Mouse (Mus musculus) right cerebral cortex, adult 2 months (tissue): Measurements from ENCODE around the gene Naa80.
A peak's percentile ranks its signal among the peaks of the same experiment; 100 is the strongest.
"Not testable (repeated sequence)": the region's sequence is repeated elsewhere in the genome, so short reads cannot be mapped to it uniquely, and the experiment has no call there.

Source experiments
- DNase-seq, 2 experiments: peaks; one replicate each; pipeline ENCODE4 v3.0.0; 2021 to 2022; ENCODE audit warnings: low spot score in 2 of 2

Naa80 gene

DNA sequence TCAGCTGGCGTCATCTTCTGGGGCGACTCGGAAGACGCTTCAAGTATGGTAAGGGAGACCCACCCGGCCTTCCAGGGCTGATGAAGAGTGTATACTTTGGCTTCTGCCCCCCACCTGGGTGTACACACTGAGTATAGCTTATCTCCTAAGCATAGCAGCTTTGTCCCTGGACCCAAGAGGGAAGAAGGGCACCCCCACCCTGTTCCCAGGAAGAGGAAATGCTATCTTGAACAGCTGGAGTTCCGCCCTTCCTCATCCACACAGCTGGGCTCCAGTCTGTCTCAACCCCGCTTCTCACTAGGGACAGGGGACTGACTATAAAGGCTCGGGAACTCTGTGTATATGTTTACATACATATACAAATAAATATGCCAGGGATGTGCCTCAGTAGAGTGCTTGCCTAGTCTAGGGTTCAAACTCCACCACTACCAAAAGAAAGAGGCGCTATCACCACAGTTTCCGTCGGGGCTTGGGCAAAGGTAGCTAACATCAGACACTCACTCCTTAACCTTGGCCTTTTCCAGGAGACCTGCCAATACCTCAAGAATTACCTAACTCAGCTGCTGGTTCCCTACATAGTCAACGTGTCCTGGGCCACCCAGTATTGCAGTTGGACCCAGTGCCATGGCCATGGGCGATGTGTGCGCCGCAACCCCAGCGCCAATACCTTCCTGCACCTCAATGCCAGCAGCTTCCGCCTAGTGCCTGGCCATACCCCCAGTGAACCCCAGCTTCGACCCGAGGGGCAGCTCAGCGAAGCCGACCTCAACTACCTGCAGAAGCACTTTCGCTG lies 7.0 kb upstream of the Naa80 start:
- no peak for DNase-seq

DNA sequence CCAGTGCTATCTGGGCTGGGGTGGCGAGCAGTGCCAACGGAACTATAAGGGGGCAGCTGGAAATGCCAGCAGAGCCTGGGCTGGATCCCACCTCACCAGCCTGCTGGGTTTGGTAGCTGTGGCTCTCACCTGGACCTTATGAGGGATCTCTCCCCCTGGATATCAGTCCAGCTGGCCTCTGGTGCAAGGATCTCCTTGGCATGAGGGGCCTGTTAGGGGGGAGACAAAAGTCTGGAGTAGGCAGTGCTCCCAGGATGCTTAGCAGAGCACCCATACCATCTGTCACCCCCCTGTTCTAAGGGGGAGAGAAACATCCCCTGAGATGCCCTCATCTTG lies 6.4 kb upstream of the Naa80 start:
- DNase-seq = no peak

DNA sequence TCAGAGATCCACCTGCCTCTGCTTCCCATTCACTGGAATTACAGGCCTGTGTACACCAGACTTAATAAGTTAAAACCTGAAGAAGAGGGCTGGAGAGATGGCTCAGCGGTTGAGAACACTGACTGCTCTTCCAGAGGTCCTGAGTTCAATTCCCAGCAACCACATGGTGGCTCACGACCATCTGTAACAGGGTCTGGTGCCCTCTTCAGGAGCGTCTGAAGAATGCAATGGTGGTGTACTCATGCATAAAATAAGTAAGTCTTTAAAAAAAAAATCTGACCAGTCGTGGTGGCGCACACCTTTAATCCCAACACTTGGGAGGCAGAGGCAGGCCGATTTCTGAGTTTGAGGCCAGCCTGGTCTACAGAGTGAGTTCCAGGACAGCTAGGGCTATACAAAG lies 4.9 kb upstream of the Naa80 start:
- not testable (repeated sequence) for DNase-seq

DNA sequence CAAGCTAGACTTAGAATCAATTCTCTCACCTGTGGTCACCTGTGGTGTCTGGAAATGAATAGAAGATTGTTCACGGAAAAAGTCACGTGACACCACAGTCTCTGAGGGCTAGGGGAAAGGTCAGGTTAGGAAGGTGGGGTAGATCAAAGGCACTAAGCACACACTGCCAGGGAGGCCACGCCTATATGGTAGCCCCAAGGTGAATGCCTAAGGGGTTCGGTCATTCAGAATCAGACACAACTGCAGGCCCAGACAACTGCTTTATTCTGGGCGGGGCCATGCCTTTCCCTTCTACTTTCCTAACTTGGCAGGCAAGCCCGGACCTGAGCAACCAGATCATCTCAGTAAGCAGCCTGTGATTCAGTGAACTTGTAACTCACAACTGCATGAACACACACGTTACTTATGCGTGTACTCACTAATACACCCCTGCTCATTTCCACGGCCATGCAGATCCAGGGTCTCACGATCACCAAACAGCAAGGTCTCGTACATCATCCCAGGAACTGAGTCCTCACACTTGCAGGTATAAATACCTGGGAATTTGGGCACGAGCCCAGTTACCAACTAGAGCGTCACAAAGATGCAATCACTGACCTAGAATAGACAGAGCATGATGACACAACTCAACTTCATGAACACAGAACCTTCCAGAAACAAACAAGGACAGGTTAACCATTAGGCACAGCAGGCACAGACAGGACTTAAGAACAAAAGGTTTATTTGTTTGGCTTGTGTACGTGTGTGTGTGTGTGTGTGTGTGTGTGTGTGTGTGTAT lies 2.9 kb upstream of the Naa80 start:
- DNase-seq = no peak

DNA sequence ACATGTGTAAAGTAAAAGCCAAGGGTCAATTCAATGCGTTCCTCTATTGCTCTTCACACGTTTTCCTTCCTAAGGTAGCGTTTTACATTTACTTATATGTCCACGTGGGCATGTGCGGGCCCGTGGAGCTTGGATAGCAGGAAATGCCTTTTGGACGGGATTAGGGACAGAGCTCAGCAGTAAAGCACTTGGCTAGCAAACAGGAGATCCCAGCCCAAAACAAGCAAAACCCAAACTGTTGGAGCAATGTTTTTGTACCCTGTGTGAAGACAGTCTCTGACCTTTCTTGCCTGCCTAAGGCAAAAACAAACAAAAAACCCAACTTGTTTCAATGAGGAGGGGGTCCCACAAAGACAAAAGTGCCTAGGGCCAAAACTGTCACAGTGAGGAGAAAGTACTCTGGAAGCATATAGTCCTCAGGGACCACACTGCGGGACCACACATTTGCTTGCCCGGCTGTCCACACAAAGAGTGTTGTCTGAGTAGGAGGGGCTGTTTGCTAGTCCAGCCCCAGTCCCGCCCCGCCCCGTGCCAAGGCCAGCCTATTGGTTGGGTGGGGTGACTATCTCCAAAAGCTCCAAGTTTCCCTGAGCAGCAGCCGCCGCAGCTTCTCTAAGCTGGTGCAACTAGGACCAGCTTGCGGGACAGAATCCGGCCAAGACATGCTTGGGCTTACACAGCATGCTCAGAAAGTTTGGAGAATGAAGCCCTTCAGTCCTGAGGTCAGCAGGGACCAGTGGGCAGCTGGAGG lies 2.2 kb upstream of the Naa80 start, which contains the start of gene Hyal1:
TSS of gene Hyal1 (plus strand) at position 571 of the 751 bp plus-strand sequence.
- DNase-seq = no peak

DNA sequence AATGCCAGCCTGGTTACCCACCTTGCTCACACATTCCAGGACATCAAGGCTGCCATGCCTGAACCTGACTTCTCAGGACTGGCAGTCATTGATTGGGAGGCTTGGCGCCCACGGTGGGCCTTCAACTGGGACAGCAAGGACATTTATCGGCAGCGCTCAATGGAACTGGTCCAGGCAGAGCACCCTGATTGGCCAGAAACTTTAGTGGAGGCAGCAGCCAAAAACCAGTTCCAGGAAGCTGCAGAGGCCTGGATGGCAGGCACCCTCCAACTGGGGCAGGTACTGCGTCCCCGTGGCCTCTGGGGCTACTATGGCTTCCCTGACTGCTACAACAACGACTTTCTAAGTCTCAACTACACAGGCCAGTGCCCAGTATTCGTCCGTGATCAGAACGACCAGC lies 816 bp upstream of the Naa80 start:
- DNase-seq = no peak

DNA sequence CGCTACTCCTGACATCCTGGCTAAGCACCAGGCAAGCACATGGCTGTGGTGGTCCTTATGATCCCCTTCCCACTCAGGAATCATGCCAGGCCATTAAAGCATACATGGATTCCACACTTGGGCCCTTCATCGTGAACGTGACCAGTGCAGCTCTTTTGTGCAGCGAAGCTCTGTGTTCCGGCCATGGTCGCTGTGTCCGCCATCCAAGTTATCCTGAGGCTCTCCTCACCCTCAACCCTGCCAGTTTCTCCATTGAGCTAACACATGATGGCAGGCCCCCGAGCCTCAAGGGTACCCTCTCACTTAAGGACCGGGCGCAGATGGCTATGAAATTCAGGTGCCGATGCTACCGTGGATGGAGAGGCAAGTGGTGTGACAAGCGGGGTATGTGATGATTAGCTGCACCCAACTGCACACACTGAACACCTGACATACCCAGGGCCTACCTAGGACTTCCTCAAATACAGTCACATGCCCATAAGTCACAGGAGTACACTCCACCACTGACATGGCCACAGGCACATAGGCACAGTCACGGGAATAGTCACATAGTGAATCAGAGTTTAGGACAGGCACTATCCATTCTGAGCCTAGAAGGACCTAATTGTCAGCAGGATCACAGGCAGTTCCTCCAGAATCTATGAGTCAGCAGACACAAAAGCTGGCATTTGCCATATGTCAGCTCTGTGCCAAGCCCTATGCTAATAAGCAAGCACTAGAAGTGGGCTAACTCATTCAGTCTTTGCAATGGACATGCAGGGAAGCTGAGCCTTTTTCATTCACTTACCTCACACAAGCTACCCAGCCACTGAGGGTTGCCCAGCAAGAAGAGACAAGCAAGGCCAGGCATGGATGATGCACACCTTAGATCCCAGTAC lies 575 bp downstream of the Naa80 start:
- no peak for DNase-seq

DNA sequence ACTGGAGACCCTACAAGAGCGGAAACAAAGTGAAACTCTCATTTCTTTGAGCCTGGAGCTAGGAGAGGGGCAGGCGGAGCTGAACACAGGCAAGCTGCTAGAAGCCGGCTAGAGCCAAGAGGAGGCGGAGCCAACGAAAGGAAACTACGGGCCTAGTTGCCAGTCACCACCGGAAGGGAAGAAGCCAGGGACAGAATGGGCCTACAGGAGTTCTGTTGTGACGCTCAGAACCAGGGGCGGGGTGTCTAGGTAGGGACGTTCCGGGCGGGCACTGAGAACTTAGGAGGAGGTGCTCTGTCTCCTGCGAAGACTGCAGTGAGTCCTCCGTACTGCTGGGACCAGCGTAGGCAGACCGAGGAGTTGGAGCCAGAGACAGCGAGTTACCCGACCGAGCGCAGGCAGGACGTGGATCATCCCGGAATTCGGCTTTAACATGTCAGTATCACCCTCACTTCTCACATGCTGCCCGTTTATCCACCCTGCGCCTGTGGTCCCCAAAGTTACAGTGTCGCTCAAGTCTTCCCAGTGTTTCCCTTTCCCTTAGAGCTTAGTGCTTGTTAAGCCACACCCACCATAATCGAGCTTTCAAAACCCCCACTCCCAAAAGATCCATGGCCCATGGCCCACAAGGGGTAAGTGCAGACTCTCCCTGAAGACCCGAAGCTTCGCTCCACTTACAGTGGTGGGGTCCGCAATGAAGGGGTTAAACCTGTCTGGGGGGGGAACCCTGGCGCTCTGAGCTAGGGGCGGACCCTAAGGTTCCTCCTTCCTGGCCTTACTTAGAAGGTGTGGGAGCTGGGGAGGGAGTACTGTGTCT lies 2.0 kb downstream of the Naa80 start, which contains the start of gene Hyal3:
TSS of gene Hyal3 (plus strand) at position 318 of the 817 bp plus-strand sequence.
- peak; percentile 89 to 91 for DNase-seq

DNA sequence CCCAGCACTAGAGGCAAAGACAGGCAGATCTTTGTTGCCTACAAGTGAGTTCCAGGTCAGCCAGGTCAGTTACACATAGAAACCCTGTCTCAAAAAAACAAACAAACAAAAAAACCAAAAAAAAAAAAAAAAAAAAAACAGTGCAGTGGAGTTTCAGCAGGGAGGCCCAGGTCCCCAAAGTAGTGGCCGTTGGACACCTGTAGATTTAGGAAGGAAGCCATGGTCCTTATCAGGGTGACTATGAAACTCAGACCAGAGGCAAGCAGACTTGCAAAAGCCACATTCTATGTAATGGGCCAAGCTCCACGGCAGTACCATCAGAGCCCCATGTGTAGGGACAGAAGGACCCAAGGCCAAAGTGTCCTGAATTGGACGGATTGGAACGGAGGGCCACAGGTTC lies 2.9 kb downstream of the Naa80 start:
- DNase-seq = no peak

DNA sequence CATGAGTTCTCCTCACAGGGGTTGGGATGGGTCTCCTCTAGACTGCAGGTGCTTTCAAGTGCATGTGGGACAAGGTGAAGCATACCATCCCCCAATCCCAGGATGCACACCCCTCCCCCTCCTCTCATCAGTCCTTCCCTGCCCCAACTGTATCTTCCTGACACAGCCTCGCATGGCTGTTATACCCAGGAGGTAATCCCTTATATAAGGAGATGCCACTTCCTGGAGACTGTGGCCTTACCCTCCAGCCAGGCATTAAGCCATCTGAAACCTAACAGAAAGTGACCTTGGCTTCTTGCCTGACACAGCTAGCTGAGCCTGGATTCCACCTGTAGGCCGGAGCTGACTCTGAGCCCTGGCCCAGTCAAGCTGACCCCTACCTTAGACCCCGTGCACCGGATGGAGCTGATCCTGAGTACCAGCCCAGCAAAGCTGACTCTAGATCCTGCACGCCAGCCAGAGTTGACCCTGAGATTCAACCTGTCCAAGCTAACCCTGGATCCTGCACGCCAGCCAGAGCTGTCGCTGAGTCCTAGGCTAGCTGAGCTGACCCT lies 3.9 kb downstream of the Naa80 start:
- no peak for DNase-seq

DNA sequence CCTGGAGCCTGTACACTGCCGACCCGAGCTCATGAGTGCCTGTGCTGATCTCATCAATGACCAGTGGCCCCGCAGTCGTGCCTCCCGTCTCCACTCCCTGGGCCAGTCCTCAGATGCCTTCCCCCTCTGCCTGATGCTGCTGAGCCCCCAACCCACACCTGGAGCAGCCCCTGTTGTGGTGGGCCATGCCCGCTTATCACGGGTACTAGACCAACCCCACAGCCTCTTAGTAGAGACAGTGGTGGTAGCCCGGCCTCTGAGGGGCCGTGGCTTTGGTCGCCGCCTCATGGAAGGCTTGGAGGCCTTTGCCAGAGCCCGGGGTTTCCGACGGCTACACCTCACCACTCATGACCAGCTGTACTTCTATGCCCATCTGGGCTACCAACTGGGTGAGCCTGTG lies 4.5 kb downstream of the Naa80 start:
- DNase-seq = no peak

DNA sequence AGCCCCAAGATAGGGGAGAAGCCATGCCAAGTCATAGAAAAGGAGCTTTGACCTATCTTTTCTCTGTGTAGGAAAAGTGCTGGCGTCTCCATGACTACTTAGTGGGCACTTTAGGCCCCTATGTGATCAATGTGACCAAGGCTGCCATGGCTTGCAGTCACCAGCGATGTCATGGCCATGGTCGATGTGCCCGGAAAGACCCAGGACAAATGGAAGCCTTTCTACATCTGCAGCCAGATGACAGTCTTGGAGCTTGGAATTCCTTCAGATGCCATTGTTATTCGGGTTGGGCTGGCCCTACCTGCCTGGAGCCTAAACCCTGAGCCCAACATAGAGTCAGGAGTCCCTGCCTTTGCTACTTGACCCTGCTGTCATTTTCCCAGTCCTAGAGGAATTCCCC lies 7.8 kb downstream of the Naa80 start:
- no peak for DNase-seq

DNA sequence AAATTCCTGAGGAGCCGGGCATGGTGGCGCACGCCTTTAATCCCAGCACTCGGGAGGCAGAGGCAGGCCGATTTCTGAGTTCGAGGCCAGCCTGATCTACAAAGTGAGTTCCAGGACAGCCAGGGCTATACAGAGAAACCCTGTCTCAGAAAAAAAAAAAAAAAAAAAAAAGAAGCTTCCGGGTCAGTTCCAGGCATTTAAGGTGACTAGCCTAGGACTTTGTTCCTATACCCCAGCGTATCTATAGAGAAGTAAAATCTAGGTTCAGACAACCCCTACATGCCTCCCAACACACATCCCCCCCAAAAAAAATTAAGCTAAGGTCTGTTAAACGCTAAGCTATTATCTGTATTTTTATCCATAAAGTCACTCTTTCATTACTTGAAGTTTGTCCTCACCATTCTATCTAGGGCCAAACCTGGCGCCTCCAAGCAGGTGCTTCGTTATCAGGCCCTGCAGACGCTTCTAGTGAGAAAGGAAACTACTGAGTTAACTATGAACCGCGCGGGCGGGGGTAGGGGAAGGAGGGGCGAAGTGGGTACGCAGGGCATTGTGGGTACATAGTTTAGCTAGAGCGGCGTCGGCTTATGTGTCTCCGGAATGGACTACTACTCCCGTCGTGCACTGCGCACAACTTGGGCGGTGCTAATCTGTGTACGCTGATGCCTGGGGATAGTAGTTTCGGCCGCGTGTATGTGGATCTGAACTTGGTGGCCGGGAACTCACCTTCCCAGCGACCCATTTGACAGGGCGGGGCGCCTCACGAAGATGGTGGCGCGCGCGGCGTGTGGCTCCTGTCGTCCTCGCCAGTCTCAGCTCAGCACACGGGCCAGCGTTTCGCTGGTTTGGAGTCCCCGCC lies 8.5 kb downstream of the Naa80 start, which contains the start of gene Ifrd2:
TSS of gene Ifrd2 (plus strand) at position 669 of the 859 bp plus-strand sequence.
- peak; percentile 99 for DNase-seq

DNA sequence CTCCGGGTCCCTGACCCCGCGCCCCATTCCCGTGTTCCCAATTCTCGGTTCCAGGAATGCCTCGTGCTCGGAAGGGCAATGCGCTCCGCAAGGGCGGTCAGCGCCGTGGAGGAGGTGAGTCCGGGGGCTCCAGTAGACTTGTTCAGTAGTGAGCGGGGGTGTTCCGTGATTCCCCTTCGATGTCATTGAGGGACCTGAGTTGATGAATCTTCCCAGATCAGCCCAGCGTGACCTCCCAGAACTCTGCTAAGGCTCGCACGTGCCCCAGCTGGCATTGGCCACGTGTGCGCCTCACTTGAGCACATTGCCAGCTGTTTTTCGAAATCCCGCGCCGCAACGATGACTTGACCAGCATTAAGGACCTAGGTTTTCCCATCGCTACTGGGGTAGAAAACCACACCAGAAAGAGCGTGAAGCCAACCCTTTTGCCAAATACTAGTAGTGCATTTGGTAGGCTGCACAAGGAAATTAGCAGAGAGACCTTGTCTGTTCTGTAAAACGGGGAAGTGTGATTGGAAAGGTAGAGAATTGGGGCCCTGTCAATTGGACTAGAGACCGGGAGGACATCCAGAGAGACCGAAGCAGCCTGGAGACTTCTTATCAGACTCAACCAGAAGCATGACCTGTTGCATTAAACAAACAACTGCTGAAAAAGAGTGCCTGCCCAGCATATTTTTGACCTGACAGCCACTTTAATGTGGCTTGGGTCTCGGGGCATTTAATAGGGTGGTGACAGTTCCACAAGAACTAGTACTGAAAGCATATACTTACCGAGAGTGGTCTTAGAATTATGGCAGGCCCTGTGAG lies 9.3 kb downstream of the Naa80 start:
- no peak for DNase-seq

DNA sequence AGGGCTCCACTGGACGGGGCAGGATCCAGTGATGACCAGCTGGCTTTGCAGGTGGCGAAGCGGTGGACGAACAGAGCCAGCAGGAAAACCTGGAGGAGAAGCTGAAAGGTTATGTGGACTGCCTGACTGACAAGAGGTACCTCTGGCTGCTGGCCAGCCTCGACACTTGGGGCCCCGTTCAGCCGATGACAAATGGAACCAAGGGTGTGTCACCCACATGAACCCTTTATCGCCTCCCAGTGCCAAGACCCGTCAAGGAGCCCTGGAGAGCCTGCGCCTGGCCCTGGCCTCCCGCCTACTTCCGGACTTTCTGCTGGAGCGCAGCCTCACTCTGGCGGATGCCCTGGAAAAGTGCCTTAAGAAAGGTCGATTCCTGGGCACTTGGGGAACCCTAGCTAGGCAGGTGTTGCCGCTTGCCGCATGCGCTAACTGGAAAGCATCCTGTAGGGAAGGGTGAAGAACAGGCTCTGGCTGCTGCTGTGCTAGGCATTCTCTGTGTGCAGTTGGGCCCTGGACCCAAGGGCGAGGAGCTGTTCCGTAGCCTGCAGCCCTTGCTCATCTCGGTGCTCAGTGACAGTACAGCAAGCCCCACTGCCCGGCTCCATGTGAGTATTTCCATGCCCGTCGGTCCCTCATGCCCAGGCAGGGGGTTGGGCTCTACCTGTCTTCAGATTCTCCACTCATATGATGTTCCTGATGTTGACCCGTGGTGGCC lies 11.5 kb downstream of the Naa80 start:
- no peak for DNase-seq

DNA sequence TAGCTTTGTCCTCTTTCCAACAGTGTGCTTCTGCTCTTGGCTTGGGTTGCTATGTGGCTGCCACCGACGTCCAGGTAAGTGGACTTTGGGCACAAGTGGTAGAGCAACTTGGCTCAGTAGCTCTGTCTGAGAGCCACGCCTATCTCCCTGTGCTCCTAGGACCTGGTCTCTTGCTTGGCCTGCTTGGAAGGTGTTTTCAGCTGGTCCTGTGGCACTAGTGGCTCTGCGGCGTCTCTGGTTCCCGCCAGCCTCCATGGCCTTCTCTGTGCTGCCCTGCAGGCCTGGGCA lies 12.0 kb downstream of the Naa80 start:
- DNase-seq = no peak

DNA sequence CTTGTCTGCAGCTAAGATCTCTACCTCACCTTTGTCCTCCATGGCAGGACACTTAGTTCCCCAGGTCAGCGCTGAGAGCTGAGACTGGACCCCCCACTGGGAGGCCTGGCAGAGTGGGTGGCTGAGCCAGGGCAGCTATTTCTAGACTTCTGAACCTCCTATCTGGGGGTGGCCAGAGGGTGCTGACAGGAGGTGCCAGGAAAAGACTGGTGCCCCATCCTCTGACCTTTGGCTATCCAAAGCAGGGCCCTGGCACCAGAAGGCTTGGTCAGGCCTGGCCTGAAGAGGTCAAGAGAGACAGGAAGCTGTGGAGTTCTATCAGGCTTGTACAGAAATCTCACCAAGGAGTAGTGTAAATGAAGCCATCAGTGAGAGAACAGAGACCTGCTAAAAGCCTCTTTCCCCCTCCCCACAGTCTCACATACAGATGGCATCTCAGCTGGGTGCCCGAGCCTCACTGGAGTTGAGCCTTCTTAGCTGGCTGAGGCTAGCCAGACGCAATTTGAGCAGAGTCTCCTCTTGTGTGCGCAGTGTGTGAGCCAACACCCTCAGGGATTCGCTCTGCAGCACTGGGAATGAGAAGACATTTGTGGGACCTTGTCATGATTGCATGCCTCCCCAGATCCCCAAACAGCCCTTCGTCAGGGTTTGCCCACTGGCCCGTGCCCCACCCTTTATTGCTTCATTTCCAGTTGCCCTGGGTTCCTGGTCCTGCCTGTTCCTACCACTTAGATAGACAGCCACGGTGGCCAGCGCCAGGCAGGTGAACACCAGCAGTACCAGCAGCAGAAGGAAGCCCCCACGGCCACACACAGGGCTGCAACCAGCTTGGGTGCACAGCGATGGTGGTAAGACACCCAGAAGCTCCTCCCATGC lies 14.7 kb downstream of the Naa80 start:
- DNase-seq = no peak
